Mouse (Mus musculus) kidney, postnatal 0 days (tissue): ENCODE data around the gene Limd2. TPM values are rescaled to one million over a fixed set of nuclear protein-coding genes. Genes with fewer than 3 reads are reported as not detected.

Experiments
- ATAC-seq: fragments of 200-750 bp; cut with Nextera tagmentation; replicated peaks from 2 replicates; pipeline ENCODE4 v1.8.0; 2017; ENCODE audit warnings: low read depth, moderate number of reproducible peaks, moderate TSS enrichment, moderate library complexity; ENCODE audit not compliant: low FRiP score
- DNase-seq: peaks from one replicate; pipeline ENCODE4 v3.0.0-alpha.2; 2016; ENCODE audit warnings: low spot score
- H3K27ac ChIP-seq: fragments of 300-500 bp; sonication (generic); 2 replicates; pipeline ENCODE4 v1.5.1; 2014; ENCODE audit warnings: mild to moderate bottlenecking
- H3K27me3 ChIP-seq: fragments of 300-500 bp; sonication (generic); 2 replicates; pipeline ENCODE4 v1.6.1; 2014; ENCODE audit warnings: low read length, mixed read lengths; ENCODE audit not compliant: insufficient read depth
- H3K36me3 ChIP-seq: fragments of 300-500 bp; sonication (generic); 2 replicates; pipeline ENCODE4 v1.6.1; 2014; ENCODE audit warnings: low read length, mixed read lengths; ENCODE audit not compliant: insufficient read depth
- H3K4me1 ChIP-seq: fragments of 300-500 bp; sonication (generic); replicated peaks from 2 replicates; pipeline ENCODE4 v1.6.1; 2014; ENCODE audit warnings: antibody characterized with exemption, low read length, mixed read lengths; ENCODE audit not compliant: insufficient read depth
- H3K4me2 ChIP-seq: fragments of 300-500 bp; sonication (generic); 2 replicates; pipeline ENCODE4 v1.6.1; 2014; ENCODE audit warnings: mild to moderate bottlenecking, low read length, moderate library complexity, mixed read lengths
- H3K4me3 ChIP-seq: fragments of 300-500 bp; sonication (generic); replicated peaks from 2 replicates; pipeline ENCODE4 v1.5.1; 2014; ENCODE audit warnings: low read depth, low read length
- H3K9ac ChIP-seq: fragments of 300-500 bp; sonication (generic); 2 replicates; pipeline ENCODE4 v1.6.1; 2014; ENCODE audit warnings: low read depth, low read length
- H3K9me3 ChIP-seq: fragments of 300-500 bp; sonication (generic); replicated peaks from 2 replicates; pipeline ENCODE4 v1.6.1; 2016; ENCODE audit warnings: low read length, inconsistent platforms, mixed read lengths
- CTCF ChIP-seq: IDR thresholded peaks from 2 replicates; pipeline ENCODE4 v1.5.1; 2016; ENCODE audit warnings: antibody characterized with exemption, low read depth, mild to moderate bottlenecking, moderate library complexity
- WGBS: fragments of 180-500 bp; shearing (Covaris S2); extraction: QIAGEN DNeasy Blood & Tissue Kit; methylation state at CpG from one replicate; pipeline ENCODE4 v1.1.7; 2014; 5-methylcytosine and 5-hydroxymethylcytosine counted together
- polyA plus RNA-seq: library from polyadenylated mRNA; unstranded; fragments of >200 nt; fragmentation: Nextera tagmentation; extraction: Ambion mirVana; gene quantifications from 2 replicates; pipeline ENCODE4 v1.2.1, GENCODE M21; 2015

The Limd2 gene
- polyA plus RNA-seq, 1 experiment from 2014 or later, result 132 TPM

DNA sequence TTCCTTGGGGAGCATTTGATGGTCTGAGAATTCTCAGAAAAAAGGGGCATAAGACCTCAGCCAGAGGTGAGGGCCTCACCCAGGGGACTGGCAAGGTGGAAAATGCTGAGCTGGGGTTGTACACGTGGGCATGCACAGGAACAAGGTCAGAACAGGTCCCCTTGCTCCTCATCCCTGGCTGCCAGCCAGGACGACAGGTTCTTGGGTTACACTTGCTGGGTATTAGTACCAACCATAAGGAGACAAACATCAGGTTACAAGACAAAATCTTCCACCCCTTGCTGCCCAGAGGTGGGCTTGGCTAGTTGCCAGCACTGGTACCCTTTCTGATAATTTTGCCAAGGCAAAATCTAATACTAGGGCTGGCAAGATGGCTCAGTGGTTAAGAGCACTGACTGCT is 1.6 kb upstream of the Limd2 start:
- Histone ChIP-seq H3K4me2 (no peak overlapping the region), H3K9me3 (no peaks in the 10 kb centered on the region), H3K4me3 (no peak overlapping the region), H3K9ac (no peak overlapping the region), H3K4me1 (peaks cover 14% of the 10 kb centered on the region; the same call in 1 of the 2 replicates), H3K27ac (no peak overlapping the region), H3K27me3 (no peaks in the 10 kb centered on the region), H3K36me3 (peaks cover 18% of the 10 kb centered on the region; the same call in 1 of the 2 replicates)
- no peak for ATAC-seq
- 51% methylated on average over 2 of the region's 2 CpGs for WGBS
- no peak for TF ChIP-seq CTCF
- no peak for DNase-seq

DNA sequence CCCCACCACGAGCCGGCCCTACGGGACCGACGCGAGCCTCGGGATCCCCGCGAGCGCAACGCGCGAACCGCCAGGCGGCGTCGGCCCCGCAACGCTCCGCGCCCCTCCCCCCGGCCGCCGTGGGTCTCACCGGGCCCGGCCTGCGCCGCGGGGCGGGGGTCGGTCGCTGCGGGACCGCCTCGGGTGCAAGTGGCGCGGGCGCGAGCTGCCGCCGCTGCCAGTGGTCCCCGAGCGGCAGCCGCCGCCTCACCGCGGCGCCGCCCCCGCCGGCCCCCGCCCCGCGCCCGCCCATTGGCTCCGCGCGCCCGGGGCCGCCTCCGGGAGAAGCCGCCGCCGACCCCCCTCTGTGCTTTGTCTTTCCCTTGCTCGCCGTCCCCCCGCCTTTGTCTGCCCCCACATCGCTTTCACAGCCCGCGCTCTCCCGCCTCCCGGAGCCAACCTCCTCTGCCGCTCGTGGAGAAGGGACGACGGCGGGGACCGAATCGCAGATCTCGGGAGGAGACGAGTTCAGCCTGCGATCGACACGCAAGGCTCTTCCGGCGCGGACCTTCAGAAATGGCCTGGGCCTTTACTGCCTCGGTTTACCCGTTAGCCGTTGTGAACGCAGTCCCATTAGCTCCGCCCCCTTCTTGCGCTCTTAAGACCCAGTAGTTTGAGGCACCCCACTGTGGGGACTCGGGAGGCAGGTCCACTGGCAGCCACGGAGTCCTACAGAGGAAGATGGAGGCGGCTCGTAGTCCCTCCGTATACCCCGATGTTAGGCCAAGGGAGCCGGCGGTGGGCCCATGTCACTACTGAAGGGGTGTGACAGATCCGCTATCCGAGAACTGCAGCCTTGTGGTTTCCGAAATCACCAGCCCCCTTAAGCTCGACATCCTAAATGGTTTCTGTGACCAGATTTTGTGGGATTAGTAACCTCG is 479 bp downstream of the Limd2 start:
- peaks cover 14% of the 10 kb centered on the region; the same call in 1 of the 2 replicates for H3K4me1 ChIP-seq
- H3K4me3 ChIP-seq, result peak overlapping the region; percentile 70
- H3K27ac ChIP-seq, result peak overlapping the region; percentile 89
- ATAC-seq (peak; percentile 37), DNase-seq (peak; percentile 89)
- H3K4me2 ChIP-seq, result peak overlapping the region; percentile 94
- H3K9me3 ChIP-seq, result no peaks in the 10 kb centered on the region
- peak overlapping the region; percentile 90 for H3K9ac ChIP-seq
- no peak for TF ChIP-seq CTCF
- no peaks in the 10 kb centered on the region for H3K27me3 ChIP-seq
- peaks cover 9% of the 10 kb centered on the region; the same call in 1 of the 2 replicates for H3K36me3 ChIP-seq
- WGBS, result under 1% methylated on average over 88 of the region's 106 CpGs

DNA sequence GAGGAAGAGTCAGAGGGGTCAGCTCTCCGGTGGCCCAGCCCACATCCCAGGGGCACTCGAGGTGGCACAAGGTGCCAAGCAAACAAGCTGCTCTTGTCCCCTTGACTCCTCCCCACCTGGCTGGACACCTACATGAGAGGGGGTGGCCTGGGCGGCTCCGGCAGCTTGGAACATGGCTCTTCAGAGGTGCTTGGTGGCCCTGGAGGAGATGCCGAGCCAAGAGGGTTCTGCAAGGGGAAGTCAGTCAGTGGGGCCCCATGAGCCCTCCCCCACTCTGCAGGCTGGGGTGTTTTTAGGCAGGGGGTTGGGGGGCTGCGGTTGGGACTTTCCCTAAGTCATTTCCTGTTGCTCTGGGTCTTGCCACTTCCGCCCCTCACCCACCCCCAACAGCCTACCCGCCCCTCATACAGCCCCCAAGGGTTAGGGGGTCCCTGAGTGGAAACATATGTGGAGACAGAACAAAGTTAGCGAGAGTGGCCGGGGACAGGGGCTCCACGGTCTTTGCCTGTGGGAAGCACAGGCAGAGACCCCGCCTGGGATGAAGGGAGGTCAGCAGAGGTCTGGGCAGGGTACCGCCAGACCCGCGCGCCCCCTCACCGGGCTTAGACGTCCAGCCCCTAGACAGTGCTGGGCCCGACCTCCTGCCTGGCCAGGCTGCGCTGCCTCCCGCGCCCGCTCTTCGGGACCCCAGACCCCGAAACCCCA is 1.3 kb downstream of the Limd2 start:
- Histone ChIP-seq H3K9me3 (no peaks in the 10 kb centered on the region), H3K36me3 (peaks cover 9% of the 10 kb centered on the region; the same call in 1 of the 2 replicates), H3K4me2 (peak overlapping the region; percentile 94), H3K27ac (peak overlapping the region; percentile 89), H3K27me3 (no peaks in the 10 kb centered on the region), H3K4me1 (peaks cover 14% of the 10 kb centered on the region; the same call in 1 of the 2 replicates), H3K4me3 (peak overlapping the region; percentile 70), H3K9ac (peak overlapping the region; percentile 90)
- DNase-seq, result peak; percentile 58
- WGBS, result 2% methylated on average over 23 of the region's 25 CpGs
- ATAC-seq, result peak; percentile 42; the same call in 1 of the 2 replicates
- TF ChIP-seq CTCF, result no peak

DNA sequence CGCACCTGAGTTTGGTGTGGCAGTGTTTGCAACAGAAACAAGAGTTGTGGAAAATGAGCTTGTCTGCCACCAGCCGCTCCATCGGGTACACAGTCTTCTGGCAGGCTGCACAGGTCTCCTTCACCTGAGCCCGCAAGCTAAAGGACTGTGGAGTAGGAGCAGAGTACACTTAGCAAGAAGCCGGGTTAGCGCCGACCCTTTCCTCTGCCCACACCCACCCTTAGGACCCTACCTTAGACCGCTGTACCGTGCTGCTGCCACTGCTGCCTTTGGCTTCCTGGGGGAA is 1.8 kb downstream of the Limd2 start:
- WGBS, result 30% methylated on average over 9 of the region's 9 CpGs
- no peak; the same call in 1 of the 2 replicates for ATAC-seq
- DNase-seq, result no peak

DNA sequence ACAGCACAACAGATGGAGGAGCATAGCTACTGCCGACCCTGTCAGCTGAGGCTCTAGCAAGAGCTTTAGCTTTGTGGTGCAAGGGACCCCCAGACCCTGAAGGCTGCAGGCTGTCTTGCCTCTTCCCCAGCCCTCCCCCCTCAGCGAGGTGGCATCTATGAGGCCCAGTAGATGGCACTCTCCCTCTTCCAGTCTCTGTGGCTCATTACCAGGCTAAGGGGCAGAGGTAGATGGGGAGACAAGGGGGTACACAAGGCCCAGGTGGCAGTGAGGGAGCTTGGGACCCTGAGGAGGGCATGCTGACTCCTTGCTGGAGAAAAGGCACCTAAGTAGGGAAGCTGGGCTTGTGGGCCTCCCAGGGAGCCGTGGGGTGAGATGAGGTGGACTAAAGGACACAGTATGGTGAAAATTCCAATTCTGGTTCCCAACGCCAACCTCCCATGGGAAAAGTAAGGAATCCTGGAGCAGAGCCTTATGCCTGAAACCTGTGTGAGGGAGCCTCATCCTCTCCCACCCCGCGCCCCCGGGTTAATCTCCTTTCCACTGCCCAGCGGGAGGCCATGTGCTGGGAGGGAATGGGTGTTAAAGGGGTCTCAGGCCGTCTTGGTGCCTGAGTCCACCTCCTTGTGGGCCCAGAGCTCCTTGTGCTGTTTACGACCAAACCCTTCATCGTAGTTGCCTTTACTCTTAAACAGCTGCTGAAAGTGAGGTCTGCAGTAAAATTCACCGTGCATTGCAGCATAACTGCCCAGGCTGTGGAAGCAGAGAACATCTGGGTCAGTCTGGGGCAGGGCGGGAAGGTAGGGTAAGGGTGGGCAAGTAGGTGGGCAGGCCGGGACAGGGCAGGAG is 2.4 kb downstream of the Limd2 start:
- ATAC-seq (no peak), DNase-seq (peak; percentile 38)
- Histone ChIP-seq H3K27me3 (no peaks in the 10 kb centered on the region), H3K9me3 (no peaks in the 10 kb centered on the region), H3K4me3 (peak overlapping the region; percentile 70; the same call in 1 of the 2 replicates), H3K4me1 (peaks cover 14% of the 10 kb centered on the region; the same call in 1 of the 2 replicates), H3K27ac (peak overlapping the region; percentile 89), H3K9ac (0 out of 2 replicates have a peak overlapping the region, but pooled peaks have one; percentile 90), H3K36me3 (peaks cover 12% of the 10 kb centered on the region; the same call in 1 of the 2 replicates), H3K4me2 (peak overlapping the region; percentile 94)
- peak; percentile 68 for TF ChIP-seq CTCF
- whole genome bisulfite sequencing, result 53% methylated on average over 14 of the region's 14 CpGs

More for the DNA sequence above, 1.8 kb downstream of the Limd2 start:
- Histone ChIP-seq H3K4me2 (peak overlapping the region; percentile 94), H3K36me3 (peaks cover 10% of the 10 kb centered on the region; the same call in 1 of the 2 replicates), H3K27me3 (no peaks in the 10 kb centered on the region), H3K4me3 (peak overlapping the region; percentile 70), H3K27ac (peak overlapping the region; percentile 89), H3K9me3 (no peaks in the 10 kb centered on the region), H3K4me1 (peaks cover 14% of the 10 kb centered on the region; the same call in 1 of the 2 replicates), H3K9ac (peak overlapping the region; percentile 90; the same call in 1 of the 2 replicates)
- no peak for TF ChIP-seq CTCF
